Mouse (Mus musculus) kidney, postnatal 14 days (tissue): Measurements from ENCODE around the gene Ttc1.

Experiments
- DNase-seq: peaks from one replicate; pipeline ENCODE4 v3.0.0; 2022; ENCODE audit warnings: mixed read lengths

Gene Ttc1

DNA sequence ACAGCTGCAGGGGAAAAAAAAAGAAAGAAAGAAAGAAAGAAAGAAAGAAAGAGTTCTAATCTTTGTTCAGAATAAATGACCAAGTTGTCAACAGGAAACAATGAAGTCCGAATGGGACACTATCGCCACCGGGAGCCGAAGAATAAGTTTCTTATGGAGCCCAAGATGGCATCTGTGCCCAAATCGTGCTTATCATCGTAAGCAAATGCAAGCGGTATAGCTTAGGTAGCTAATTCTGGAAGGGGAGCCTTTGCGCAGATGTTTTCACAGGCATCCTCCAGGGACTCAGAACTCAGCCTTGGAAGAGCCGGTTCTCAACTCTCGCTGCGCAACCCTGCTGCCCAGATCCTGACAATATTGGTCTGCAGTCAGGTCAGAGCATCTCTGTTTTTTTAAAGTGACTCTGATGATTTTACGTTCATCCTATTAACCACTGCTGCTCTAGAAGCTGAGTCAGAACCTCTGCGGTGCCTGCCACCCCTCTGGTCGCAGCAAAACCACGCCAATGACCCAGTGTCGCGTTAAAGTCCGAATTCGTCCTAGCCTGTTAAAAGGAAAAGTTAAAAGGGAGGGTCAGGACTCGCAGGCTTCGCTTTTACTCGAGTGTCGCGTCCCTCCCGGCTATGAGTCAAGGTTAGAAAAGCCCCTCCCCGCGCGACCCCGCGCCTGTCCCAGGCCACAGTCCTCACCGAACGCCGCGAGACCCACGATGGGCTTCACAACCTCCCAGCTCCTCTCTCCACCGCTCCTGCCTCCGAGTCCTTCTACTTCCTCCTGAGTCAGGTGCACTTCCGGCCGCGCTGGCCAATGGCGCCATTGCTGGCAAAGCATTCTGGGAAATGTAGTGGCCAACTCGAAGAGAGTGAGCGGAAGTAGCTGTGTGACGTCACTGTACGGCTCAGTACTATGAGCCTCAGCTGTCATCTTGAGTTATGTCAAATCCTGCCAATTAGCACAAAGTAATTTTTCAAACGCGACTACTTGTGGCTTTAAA lies at the start of gene Ttc1:
Ttc1 (minus strand) TSS at position 776 of the 994 bp plus-strand sequence.
- peak; percentile 99 for DNase-seq

DNA sequence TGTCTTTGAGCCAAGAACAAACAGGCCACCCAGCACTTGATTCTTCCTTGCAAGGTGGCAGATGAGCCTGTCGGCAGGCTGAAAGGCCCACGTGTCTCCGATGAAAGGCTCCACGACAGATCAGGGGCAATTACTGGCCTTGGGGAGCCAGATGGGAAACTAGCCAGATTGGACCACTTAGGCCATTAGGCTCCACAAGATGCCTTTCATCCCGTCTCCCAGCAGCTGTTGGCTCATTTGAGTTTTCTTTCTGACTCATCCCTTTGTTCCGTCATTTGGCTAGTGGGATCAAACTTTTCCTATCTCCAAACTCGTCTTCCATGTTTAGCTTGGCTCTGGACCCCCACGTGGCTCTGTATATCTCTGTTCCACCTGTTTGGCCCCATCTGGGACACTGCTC lies 48.2 kb upstream of the Ttc1 start:
- no peak for DNase-seq

- peak; percentile 25 for DNase-seq
These were observed 42.6 kb upstream of the Ttc1 start for GRCm38 (mm10) chr11:43790446-43790845.

DNA sequence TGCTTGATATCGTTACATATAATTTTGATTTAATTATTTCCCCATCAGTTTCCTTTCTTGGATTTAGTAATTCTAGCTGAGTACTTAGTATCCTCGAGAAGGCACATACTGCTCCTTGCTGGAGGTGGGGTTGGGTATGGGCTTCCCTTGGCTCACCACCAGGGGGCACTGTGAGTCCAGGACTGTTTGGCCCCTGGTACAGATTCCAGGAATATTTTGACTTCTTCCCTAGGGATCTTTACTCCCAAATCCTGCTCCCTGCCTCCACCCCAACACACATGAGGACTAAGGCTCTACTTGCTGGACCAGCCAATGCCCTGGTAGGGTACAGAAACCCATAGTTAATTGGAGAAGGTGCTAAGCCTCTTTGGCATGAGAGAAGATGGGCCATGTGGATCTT lies 36.0 kb upstream of the Ttc1 start:
- peak; percentile 76 for DNase-seq

DNA sequence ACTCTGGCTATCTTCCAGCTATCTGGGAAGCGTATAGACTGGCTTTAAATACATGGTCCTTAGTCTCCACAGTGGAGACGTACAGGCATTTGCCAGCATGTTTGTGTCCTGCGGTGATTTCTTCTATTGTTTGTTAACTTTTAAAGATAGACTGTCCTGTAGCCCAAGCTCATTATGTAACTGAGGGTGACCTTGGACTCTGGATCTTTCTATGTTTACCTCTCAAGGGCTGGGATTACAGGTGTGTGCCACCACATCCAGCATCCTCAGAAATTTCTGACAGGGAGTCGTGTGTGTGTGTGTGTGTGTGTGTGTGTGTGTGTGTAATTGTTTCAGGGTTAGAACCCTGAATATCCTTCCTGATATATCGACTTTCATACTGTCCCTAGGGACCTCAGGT lies 35.3 kb upstream of the Ttc1 start:
- DNase-seq = no peak

DNA sequence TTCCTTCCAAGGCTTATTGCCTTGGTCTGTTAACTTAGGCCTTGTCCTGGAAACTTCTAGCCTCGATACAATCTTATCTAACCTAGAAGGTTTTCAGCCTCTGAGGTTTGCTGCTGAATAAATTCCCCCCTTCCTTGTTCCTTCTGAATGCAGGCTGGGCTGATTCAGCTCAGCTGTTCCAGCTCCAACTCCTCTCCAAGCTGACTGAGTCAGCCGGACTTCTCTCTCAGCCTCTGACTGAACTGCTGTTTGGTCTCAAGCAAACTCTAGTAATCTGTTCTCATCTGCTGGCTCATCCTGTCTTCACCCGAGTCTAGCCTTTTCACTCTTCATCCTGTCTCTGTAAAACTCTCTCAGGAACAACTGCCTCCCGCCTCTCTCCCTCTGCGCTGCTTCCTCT lies 31.7 kb upstream of the Ttc1 start:
- DNase-seq = no peak

GRCm38 (mm10) chr11:43776324-43776694 lies 28.5 kb upstream of the Ttc1 start:
- no peak for DNase-seq

GRCm38 (mm10) chr11:43775469-43776323 lies 27.9 kb upstream of the Ttc1 start:
- DNase-seq = peak; percentile 36

DNA sequence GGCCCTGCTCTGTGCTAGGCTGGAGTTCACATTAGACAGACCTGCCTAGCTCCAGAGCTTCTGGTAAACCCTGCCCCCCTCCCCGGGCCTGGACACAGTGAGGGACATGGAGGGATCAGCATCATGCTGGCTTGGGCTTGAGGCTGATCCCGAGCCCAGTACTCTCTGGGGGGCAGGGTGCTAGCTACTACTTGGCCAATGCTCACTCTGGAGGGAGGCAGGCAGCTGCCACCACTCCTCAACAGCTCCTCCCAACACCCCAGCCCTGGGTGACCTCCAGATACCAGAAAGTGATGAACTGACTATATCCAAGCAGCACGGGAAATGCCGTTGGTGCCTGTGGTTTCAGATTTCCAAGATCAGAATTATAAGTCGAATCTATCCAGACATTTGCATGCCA lies 25.9 kb upstream of the Ttc1 start:
- DNase-seq = peak; percentile 78

- no peak for DNase-seq
These were observed 22.3 kb upstream of the Ttc1 start for GRCm38 (mm10) chr11:43770110-43770509.

DNA sequence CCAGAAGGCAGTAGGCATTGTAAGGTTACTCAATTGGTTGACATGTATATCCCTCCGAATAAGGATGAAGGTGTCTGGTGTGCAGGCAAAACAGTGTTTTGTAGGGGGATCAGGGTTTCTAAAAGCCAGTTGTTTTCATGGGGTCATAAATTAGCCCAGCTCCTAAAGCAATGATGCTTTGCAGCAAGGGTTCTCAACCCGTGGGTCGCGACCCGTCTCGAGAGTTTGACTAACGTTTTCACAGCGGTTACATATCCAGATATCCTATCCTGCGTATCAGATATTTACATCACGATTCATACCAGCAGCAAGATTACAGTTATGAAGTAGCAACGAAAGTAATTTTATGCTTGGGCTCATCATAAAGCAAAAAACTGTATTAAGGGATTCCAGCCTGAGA lies 19.9 kb upstream of the Ttc1 start:
- no peak for DNase-seq

- peak; percentile 85 for DNase-seq
These were observed 19.3 kb upstream of the Ttc1 start for GRCm38 (mm10) chr11:43766922-43767648.

- DNase-seq = peak; percentile 16
These were observed 10.6 kb upstream of the Ttc1 start for GRCm38 (mm10) chr11:43758436-43758835.

- no peak for DNase-seq
These were observed 7.6 kb upstream of the Ttc1 start for GRCm38 (mm10) chr11:43755411-43755810.

DNA sequence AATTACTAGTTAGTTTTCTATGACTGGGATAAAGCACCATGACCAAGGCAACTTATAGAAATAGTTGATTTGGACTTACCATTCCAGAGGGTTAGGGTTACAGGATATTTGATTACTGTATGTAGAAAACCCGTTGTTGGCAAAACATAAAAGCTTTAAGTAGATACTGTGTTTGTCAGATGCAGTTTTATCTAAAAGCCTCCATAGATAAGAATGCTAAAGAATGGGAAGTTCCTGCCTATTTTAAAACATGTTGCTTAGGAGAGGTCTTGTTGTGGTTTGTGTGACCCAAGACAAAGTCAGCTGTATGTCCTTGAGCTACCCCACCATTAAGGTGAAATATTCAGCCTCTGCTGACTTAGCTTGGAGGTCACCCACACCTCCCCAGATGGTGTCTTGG lies 6.8 kb upstream of the Ttc1 start:
- no peak for DNase-seq

DNA sequence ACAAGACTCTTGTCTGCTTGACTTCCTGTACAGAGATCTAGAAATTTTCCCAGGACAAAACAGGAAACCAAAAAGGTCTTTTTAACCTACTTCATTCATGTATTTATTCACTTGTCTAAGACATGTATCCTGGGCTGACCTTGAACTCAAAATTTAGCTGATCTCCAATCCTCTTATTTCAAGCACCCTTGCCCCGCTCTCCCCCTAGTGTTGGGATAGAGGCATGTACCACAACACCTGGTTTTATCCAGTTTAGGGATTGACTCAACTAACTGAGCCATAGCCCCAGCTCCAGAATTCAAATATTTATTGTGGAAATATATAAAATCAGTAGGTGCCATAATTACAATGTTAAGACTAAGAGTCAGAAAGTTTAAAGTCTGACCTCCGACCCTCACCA lies 3.7 kb upstream of the Ttc1 start:
- DNase-seq = no peak

- DNase-seq = no peak
These were observed 19.0 kb downstream of the Ttc1 start for GRCm38 (mm10) chr11:43728737-43729301.

- DNase-seq = no peak
These were observed 20.0 kb downstream of the Ttc1 start for GRCm38 (mm10) chr11:43727796-43728195.

- DNase-seq = no peak
These were observed 24.4 kb downstream of the Ttc1 start for GRCm38 (mm10) chr11:43723411-43723810.

- no peak for DNase-seq
These were observed 35.6 kb downstream of the Ttc1 start for GRCm38 (mm10) chr11:43712178-43712577.

DNA sequence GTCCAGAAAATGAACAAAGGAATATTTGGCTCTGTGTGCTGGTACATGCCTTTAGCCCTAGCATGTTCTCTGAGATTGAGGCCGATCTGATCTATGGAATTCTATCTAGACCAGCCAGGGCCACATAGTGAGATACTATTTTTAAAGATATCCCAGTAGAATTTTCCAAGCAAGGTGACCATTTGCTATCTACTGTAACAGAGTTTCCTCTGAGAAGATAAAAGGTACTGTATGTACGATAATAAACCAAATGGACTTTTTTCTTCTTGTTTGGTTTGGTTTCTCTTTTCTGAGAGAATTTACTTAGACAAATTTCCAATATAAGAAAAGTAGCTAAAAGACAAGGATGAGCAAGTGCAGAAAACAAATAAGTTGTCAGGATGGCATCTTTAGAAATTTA lies 39.4 kb downstream of the Ttc1 start:
- no peak for DNase-seq

GRCm38 (mm10) chr11:43705751-43706150 lies 42.1 kb downstream of the Ttc1 start:
- no peak for DNase-seq

DNA sequence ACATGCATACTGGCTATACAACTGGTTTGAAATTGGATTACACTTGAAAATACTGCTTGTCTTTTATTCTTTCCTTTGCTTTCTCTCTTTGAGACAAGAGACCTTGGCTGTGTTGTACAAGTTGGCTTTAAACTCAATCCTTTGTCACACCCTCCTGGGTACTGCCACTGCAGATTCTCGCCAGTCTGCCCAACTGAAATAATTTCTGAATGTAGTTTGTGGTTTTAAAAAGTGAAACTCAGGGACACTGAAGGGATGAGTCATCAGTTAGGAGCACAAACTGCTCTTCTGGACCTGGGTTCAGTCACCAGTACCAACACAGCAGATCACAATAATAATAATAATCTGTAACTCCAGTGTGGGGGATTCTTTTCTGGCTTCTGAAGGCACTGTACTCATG lies 44.3 kb downstream of the Ttc1 start:
- DNase-seq = no peak
